8 mouse cellular contexts compared by ENCODE assay signal in the genomic region with DNA sequence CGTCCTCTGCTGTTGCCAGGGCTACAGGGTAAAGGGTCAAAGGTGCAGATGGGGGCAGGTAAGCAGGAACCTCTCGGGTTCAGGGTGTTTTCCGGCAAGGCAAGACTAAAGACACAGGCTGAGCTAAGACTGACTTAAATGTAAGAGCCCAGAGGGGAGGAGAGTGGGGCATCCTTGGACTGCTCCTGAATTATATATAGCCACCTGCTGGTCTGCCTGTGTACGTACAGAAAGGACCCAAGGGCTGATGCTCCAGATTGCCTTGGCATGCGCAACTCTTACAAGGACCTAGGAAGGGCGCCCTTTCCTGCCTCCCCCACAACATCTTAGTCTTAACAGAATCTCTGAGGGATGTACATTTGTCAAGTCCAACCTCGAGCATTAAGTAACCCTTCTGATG.
DNase-seq lines count a peak whose midpoint lies in the region; ATAC-seq and TF ChIP-seq lines count a peak whose summit lies in the region.

No protein-coding gene starts in this region.

- H3K9me3 ChIP-seq in hindbrain, embryonic 16.5 days (ENCODE audit: control insufficient read depth, low read length), result no peaks in the 10 kb centered on the region

- no peaks in the 10 kb centered on the region for H3K27me3 ChIP-seq in kidney, adult 2 months (replicated peaks; ENCODE audit: control insufficient read depth, insufficient read depth, low read length)
- H3K27me3 ChIP-seq in hindbrain, embryonic 16.5 days (replicated peaks; ENCODE audit: control insufficient read depth, insufficient read depth, low read length), result no peaks in the 10 kb centered on the region

- no peaks in the 10 kb centered on the region; the same call in 1 of the 2 replicates for H3K4me1 ChIP-seq in kidney, adult 2 months (ENCODE audit: control insufficient read depth, insufficient read depth, low read length)
- no peaks in the 10 kb centered on the region for H3K4me1 ChIP-seq in hindbrain, embryonic 16.5 days (ENCODE audit: control insufficient read depth, insufficient read depth, low read depth, low read length)

- TF ChIP-seq CTCF in kidney, adult 2 months (conservative IDR thresholded peaks at IDR 0.05; ENCODE audit: insufficient read depth, insufficient read length, low read depth, low read length), result no peak; the same call in 1 of the 2 replicates

- H3K36me3 ChIP-seq in kidney, adult 2 months (ENCODE audit: control insufficient read depth, insufficient read depth, low read length), result no peaks in the 10 kb centered on the region
- no peaks in the 10 kb centered on the region for H3K36me3 ChIP-seq in hindbrain, embryonic 16.5 days (ENCODE audit: control insufficient read depth, insufficient read depth, low read length)

- no peak overlapping the region for H3K4me2 ChIP-seq in hindbrain, embryonic 16.5 days (ENCODE audit: low read length)

- H3K27ac ChIP-seq in kidney, adult 2 months (ENCODE audit: insufficient read depth, low read depth, low read length), result no peak overlapping the region
- H3K27ac ChIP-seq in hindbrain, embryonic 16.5 days (ENCODE audit: low read depth, low read length), result no peak overlapping the region

- no peak overlapping the region for H3K4me3 ChIP-seq in kidney, adult 2 months (ENCODE audit: insufficient read depth, low read depth, low read length)
- no peak overlapping the region for H3K4me3 ChIP-seq in hindbrain, embryonic 16.5 days (ENCODE audit: low read length)

- 53% methylated on average over 7 of the region's 7 CpGs for WGBS in kidney, adult 2 months
- WGBS in hindbrain, embryonic 16.5 days, result 61% methylated on average over 7 of the region's 7 CpGs

- no peak for TF ChIP-seq POLR2A in kidney, adult 2 months (IDR thresholded peaks at IDR 0.05; ENCODE audit: low read depth, low read length)

- peak; percentile 31 for DNase-seq in kidney, adult 2 months
- DNase-seq in kidney, adult 18-20 months, result no peak
- DNase-seq in lung, postnatal 4 days, result peak; percentile 25 to 37
- DNase-seq in right cerebral cortex, postnatal 14 days, result no peak
- no peak for DNase-seq in layer of hippocampus, adult 11-12 months (ENCODE audit: low spot score)
- no peak for DNase-seq in adipocyte (ENCODE audit: low spot score)

- no peak overlapping the region for H3K9ac ChIP-seq in hindbrain, embryonic 16.5 days (ENCODE audit: low read depth, low read length)

- ATAC-seq in common myeloid progenitor, adult 5-6 weeks (replicated peaks; ENCODE audit: low read depth, poor library complexity, severe bottlenecking), result peak; percentile 50; the same call in 1 of the 2 replicates
- 0 out of 2 replicates have a peak, but pooled peaks have one; percentile 54 for ATAC-seq in hindbrain, embryonic 16.5 days

Comparison
In these comparisons a context has a peak if more than half of its experiments do, and no peak if none do; other contexts are left out.
1. DNase-seq: peak in kidney, adult 2 months (single experiment) and lung, postnatal 4 days (2 of 2); none in kidney, adult 18-20 months (single experiment), right cerebral cortex, postnatal 14 days (single experiment), layer of hippocampus, adult 11-12 months (single experiment) and adipocyte (single experiment).